Mouse (Mus musculus) 416B (cell line): ENCODE data around the gene Gm5771.
"Not testable (repeated sequence)": the region's sequence is repeated elsewhere in the genome, so short reads cannot be mapped to it uniquely, and the experiment has no call there.

Experiments used
- DNase-seq: peaks from one replicate; pipeline ENCODE4 v3.0.0; 2011; ENCODE audit warnings: low read depth

The Gm5771 gene

DNA sequence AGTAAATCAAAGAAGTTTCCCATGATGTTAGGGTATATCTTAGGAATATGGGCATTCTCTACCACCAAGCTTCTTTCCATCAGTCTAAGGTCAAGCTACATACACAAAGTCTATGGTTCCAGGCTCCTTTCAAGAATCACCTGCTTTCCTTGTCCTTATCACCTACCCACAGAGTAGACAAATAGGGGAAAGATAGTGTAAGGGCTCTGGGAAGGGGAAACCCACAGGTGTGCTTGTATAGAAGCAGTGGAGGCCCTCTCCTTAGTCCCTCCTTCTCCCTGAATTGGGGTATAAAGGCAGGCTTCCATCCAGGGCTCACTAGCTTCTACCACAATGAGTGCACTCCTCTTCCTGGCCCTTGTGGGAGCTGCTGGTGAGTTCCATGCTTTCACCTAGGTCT is at the start of gene Gm5771:
TSS of gene Gm5771 (plus strand) at position 301 of the 400 bp plus-strand sequence.
- DNase-seq: not testable (repeated sequence)

DNA sequence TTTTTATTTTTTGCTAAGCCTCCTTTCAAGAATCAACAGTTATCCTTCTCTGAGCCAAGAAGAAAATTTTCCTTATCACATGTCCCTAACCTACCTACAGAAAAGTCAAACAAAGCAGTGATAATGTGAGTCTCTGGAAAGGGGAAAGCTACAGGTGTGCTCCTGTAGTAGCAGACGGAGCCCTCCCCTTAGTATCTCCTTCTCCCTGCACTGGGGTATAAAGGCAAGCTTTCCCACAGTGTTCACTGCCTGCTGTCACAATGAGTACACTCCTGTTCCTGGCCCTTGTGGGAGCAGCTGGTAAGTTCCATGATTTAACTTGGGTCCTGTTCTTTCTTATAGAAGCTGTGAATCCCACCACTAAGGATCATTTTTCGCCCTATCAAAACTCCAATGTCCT is 38.2 kb upstream of the Gm5771 start, which contains the start of gene Try10:
TSS of gene Try10 (plus strand) at position 174 of the 400 bp plus-strand sequence.
- no peak for DNase-seq

DNA sequence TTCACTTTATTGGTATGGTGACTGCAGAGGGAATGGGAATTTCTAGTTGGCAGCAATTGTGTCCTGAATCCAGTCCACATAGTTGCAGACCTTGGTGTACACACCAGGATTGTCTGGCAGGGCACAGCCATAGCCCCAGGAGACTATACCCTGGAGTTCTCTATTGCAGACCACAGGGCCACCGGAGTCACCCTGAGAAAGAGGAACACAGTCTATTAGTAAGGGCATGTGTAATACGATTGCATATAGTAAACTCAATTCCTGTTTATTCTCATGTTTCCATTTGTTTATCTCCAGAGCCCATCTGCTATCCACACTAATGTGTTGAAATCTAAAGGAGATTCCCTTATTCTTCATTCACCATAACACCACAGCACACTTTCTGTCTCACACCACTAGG is 18.4 kb upstream of the Gm5771 start:
- DNase-seq: not testable (repeated sequence)

DNA sequence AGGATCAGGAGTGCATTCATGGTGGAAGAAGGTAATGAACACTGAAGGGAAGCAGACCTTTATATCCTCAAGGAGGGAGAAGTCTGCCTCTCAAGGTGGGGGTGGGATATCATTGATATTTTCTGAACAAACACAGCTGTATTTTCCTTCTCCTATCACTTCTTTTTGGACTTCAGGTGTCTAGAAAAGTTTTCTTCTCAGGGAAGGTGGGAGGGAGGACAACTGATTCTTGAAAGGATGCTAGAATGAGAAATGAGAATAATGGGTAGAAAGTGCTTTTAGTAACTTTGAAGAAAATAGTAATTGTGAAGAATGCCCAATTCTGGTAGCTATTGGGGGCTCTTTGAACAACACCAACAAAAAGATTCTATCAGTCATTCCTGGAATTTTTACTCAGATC is 14.6 kb upstream of the Gm5771 start, which contains the start of gene Prss3:
TSS of gene Prss3 (minus strand) at position 101 of the 400 bp plus-strand sequence.
- DNase-seq: not testable (repeated sequence)

DNA sequence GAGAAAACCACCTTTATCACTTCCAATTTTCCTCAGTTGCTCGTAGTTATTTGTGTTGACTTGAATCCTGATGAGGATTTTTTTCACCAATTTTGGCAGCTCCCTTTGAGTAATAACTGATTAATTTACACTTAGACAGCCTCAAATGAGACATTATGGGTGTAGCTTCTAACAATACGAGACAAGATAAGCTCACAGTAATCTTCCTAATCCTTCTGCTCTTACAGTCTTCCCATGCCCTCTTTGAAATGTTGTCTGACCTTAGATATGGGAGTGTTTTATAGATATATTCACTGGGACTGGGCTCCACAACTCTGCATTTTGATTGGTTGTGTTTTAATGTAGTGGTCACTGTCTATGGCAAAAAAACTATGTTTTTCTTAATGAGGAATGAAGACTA is 5.4 kb upstream of the Gm5771 start:
- no peak for DNase-seq

DNA sequence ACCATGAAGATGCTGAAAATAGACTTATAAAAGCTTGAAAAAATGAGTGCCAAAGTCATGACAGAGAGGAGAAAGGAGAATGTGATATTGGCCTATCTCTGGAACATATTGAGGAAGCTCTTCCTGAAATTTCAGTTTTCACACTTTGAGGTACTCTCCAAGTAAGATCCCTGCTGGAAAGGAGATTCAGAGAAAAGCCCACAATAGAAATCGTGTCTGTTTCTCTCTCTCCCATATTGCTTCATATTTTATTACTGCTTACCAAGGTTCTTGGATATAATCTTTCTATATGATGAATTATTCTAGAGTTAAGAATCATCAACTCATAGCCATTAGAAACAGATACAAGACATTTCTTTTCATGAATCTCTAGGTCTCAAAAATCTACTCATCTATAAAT is 516 bp upstream of the Gm5771 start:
- DNase-seq: not testable (repeated sequence)

DNA sequence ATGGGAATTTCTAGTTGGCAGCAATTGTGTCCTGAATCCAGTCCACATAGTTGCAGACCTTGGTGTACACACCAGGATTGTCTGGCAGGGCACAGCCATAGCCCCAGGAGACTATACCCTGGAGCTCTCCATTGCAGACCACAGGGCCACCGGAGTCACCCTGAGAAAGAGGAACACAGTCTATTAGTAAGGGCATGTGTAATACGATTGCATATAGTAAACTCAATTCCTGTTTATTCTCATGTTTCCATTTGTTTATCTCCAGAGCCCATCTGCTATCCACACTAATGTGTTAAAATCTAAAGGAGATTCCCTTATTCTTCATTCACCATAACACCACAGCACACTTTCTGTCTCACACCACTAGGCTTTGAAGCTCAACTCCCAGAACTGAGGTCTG is 50.1 kb downstream of the Gm5771 start:
- not testable (repeated sequence) for DNase-seq

DNA sequence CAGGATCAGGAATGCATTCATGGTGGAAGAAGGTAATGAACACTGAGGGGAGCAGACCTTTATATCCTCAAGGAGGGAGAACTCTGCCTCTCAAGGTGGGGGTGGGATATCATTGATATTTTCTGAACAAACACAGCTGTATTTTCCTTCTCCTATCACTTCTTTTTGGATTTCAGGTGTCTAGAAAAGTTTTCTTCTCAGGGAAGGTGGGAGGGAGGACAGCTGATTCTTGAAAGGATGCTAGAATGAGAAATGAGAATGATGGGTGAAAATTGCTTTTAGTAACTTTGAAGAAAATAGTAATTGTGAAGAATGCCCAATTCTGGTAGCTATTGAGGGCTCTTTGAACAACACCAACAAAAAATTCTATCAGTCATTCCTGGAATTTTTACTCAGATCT is 53.9 kb downstream of the Gm5771 start, which contains the start of gene Gm10334:
TSS of gene Gm10334 (minus strand) at position 101 of the 400 bp plus-strand sequence.
- not testable (repeated sequence) for DNase-seq
